Mouse (Mus musculus) E14TG2a.4 (cell line): ENCODE results near the gene Fbxo39.

ENCODE experiments used
- CTCF ChIP-seq: conservative IDR thresholded peaks from 2 replicates; pipeline ENCODE4 v1.5.1; 2014; ENCODE audit warnings: low read length
- NANOG ChIP-seq: IDR thresholded peaks from 2 replicates; pipeline ENCODE4 v1.6.1; 2014; ENCODE audit warnings: borderline replicate concordance, low read length, mixed read lengths
- POU5F1 ChIP-seq: IDR thresholded peaks from 2 replicates; pipeline ENCODE4 v1.6.1; 2014; ENCODE audit warnings: low read length, borderline replicate concordance

GRCm38 (mm10) chr11:72308982-72309381, 5.3 kb upstream of the Fbxo39 start:
- TF ChIP-seq CTCF = no peak
- TF ChIP-seq NANOG = no peak
- TF ChIP-seq POU5F1 = no peak
